Mouse (Mus musculus): ENCODE results near the gene Flt3.

The Flt3 gene

GRCm38 (mm10) chr5:147408731-147409130, 8.4 kb upstream of the Flt3 start:
- no peak for DNase-seq

DNA sequence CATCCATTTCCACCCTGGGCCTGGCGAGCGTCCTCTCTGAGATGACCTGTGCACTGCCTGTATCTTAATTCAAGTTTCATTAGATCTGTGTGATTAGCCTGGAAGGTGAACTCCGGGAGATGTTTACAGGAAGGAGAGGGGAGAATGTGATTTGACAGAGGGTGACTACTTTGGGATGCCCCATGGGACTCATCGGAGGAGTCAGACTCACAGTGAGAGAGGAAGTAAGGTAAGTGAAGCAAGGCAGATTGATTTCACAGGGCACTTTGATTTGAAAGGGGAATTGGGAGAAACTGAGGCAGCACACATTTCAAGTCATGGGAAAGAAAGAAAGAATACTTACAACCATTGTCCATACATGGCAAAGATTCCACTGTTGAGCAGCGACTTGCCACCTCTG, 5.8 kb upstream of the Flt3 start:
- no peak for DNase-seq

DNA sequence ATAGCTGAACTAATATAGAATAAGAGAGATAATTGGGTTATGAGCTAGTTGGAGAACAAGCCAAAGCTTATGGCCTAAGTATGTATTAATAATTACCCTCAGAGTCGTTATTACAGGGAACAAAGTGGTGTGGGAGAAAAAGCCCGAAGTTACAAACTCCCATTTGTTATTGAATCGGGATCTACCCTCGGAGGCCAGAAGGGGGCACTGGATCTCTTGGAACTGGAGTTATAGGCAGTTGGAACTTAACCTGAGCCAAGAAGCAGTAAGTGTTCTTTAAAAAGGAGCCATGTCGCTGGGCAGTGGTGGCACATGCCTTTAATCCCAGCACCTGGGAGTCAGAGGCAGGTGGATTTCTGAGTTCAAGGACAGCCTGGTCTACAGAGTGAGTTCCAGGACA, 2.2 kb upstream of the Flt3 start:
- DNase-seq, result peak; percentile 55

- no peak for DNase-seq
Observed at GRCm38 (mm10) chr5:147401024-147401423, 735 bp upstream of the Flt3 start.

GRCm38 (mm10) chr5:147400505-147400979, 253 bp upstream of the Flt3 start:
- no peak for DNase-seq

DNA sequence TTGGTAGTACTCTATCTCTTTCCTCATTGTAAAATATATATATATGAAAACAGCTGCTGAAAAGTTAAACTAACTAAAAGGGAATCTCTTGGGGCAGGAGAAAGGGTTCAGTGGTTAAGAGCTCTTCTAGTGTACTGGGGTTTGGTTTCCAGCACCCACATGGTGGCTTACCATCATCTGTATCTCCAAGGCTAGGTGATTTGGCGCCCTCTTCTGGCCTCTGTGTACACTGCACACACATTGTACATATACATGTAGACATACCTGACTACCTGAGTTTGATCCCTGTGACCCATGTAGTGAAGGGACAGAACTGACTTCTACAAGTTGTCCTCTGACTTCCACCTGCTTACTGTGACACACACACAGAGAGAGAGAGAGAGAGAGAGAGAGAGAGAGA, 5.2 kb downstream of the Flt3 start:
- no peak for DNase-seq

DNA sequence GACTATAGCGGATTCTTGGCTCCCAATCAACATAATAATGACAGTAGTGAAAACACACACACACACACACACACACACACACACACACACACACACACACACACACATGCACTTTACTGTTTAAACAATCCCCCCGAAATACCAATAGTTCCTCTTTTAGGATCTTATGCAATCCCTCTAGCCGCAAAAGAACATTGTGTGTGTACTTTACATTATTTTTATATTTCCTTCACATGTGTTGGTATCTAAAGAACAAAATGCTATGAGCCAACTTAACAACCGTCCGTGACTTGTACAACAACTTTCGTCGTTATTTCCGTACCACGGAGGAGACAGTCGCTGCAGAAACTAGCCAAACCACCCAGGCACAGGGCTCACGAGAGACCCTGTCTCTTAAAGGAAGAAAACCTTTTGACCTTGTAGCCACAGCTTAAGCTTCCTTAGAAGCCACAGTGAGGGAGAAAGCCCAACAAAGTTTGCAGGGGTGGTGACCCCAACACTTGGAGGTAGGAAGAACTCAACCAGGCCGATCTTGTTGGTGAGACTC, 7.5 kb downstream of the Flt3 start:
- DNase-seq, result no peak

DNA sequence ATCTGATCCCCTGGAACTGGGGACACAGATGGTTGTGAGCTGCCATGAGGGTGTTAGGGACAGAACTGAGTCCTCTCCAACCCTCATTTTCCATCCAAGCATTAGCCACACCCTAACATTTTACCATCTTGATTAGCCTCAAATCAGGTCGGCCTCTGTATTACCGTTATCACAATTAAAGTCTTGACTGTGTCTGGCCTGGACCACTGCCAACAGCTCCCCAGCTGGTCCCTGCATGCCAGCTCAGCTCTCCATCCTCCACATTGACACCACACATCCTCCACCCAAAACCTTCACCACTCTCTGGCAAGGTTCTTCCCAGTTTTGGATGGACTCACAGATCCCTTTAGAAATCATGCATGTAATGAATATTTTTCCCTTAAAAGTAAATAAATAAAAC, 9.5 kb downstream of the Flt3 start:
- no peak for DNase-seq

- no peak for DNase-seq
Observed at GRCm38 (mm10) chr5:147389052-147389451, 11.2 kb downstream of the Flt3 start.

GRCm38 (mm10) chr5:147388376-147389008, 11.8 kb downstream of the Flt3 start:
- DNase-seq, result no peak

DNA sequence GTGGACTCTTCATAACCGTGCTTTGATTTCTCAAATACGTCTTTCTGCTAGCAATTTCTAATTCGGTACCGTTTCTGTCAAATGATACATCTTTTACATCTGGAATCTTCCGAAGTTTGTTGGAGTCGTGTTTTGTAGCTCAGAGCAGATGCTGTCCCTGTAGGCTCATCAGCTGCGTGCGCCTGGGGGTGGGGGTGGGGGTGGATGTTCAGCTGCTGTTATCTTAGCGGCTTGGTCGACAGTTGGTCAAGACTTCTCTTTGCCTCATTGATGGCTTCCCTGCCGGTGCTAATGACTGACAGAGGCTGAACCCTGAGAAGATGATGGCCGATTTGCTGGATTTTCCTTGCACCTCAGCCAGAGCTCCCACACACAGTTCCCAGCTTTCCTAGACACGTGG, 13.4 kb downstream of the Flt3 start:
- DNase-seq, result no peak

GRCm38 (mm10) chr5:147381396-147381795, 18.9 kb downstream of the Flt3 start:
- DNase-seq, result no peak

GRCm38 (mm10) chr5:147379481-147379880, 20.8 kb downstream of the Flt3 start:
- DNase-seq, result no peak

DNA sequence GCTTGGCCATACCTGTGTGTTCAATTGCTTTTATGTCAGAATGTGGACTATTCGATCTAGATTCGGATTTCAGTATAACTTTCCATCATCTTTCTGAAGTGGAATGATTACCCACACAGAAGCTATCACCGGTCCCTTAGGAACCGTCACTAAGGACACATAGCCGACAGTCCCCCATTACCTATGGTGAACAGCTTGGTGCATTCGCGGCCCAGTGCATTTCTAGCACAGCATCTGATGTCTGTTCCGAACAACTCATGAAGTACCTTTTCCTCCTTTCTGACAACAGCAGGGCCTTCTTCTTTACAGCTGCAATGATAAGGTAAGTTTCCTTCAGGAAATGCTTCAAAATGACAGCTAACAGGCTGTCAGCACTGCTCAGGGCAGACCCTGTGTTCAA, 30.0 kb downstream of the Flt3 start:
- no peak for DNase-seq

DNA sequence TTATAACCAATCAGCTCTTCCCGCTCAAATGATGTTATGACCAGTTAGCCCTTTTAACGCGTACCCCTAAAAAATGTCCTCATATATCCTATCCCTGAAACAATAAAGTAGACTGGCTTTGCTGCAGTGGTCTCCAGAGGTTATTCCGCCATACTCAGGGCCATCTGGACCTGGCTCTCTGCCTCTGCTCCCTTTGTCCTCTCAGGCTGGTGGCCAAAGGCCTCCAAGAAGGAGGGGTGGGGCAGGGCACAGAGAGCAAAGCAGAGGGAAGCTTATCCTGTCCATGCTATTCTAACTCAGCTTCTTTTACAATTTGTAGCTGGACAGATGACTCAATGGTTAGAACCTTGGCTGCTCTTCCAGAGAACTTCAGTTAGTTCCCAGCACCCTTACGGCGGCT, 32.1 kb downstream of the Flt3 start:
- no peak for DNase-seq

- no peak for DNase-seq
Observed at GRCm38 (mm10) chr5:147365995-147366765, 34.1 kb downstream of the Flt3 start.

GRCm38 (mm10) chr5:147363054-147363453, 37.2 kb downstream of the Flt3 start:
- DNase-seq, result no peak

GRCm38 (mm10) chr5:147358481-147358880, 41.8 kb downstream of the Flt3 start:
- no peak for DNase-seq

GRCm38 (mm10) chr5:147357536-147357935, 42.8 kb downstream of the Flt3 start:
- no peak for DNase-seq

GRCm38 (mm10) chr5:147356260-147357055, 43.8 kb downstream of the Flt3 start:
- DNase-seq, result no peak

GRCm38 (mm10) chr5:147355788-147356187, 44.5 kb downstream of the Flt3 start:
- DNase-seq, result no peak

- no peak for DNase-seq
Observed at GRCm38 (mm10) chr5:147354985-147355384, 45.3 kb downstream of the Flt3 start.

GRCm38 (mm10) chr5:147354161-147354780, 46.0 kb downstream of the Flt3 start:
- no peak for DNase-seq

Measured in cerebellum, adult 11-12 months (tissue).